Mouse (Mus musculus): ENCODE results near the gene Nav3.

GRCm38 (mm10) chr10:110037547-110037946 lies 418.5 kb downstream of the Nav3 start:
- TF ChIP-seq CTCF (IDR thresholded peaks at IDR 0.05; ENCODE audit: extremely low read depth, insufficient read length, insufficient replicate concordance, low read depth, low read length) = no peak
- no peak for TF ChIP-seq POLR2A (IDR thresholded peaks at IDR 0.05; ENCODE audit: low read depth, low read length)
